Comparison of ENCODE assay signal across 8 mouse cellular contexts in genomic region chr4:70311530-70311929, GRCm38 (mm10).
DNase-seq lines count a peak whose midpoint lies in the region; ATAC-seq lines count a peak whose summit lies in the region.

No protein-coding gene starts in this region.

- peak overlapping the region; percentile 31; the same call in 1 of the 2 replicates for H3K27ac ChIP-seq in forebrain, embryonic 13.5 days
- no peak overlapping the region for H3K27ac ChIP-seq in forebrain, embryonic 11.5 days (ENCODE audit: low read depth, low read length)

- no peak overlapping the region for H3K9ac ChIP-seq in forebrain, embryonic 13.5 days
- H3K9ac ChIP-seq in forebrain, embryonic 11.5 days (ENCODE audit: low read length), result no peak overlapping the region

- H3K4me1 ChIP-seq in forebrain, embryonic 13.5 days, result peaks cover 4% of the 10 kb centered on the region
- no peaks in the 10 kb centered on the region for H3K4me1 ChIP-seq in forebrain, embryonic 11.5 days (replicated peaks; ENCODE audit: control insufficient read depth, insufficient read depth, low read length)

- WGBS in forebrain, embryonic 13.5 days, result 72% methylated on average over 5 of the region's 5 CpGs
- 95% methylated on average over 5 of the region's 5 CpGs for WGBS in forebrain, embryonic 11.5 days

- no peaks in the 10 kb centered on the region for H3K9me3 ChIP-seq in forebrain, embryonic 13.5 days (replicated peaks)
- no peaks in the 10 kb centered on the region for H3K9me3 ChIP-seq in forebrain, embryonic 11.5 days (ENCODE audit: control insufficient read depth, low read length)

- DNase-seq in forebrain, embryonic 11.5 days (ENCODE audit: low spot score), result no peak
- peak; percentile 65 for DNase-seq in adrenal gland, adult 2 months
- DNase-seq in left cerebral cortex, adult 18-20 months (ENCODE audit: low spot score in 2 of 2), result peak; percentile 70 to 76
- peak; percentile 52 for DNase-seq in right cerebral cortex, postnatal 25 days
- DNase-seq in liver, result no peak
- no peak for DNase-seq in embryo, embryonic 11 days

- no peak overlapping the region for H3K4me3 ChIP-seq in forebrain, embryonic 13.5 days
- no peak overlapping the region for H3K4me3 ChIP-seq in forebrain, embryonic 11.5 days (ENCODE audit: low read depth, low read length)

- peak; percentile 81 for ATAC-seq in forebrain, embryonic 13.5 days
- ATAC-seq in forebrain, embryonic 11.5 days (replicated peaks; ENCODE audit: low FRiP score), result no peak
- peak; percentile 80 for ATAC-seq in frontal cortex, adult (ENCODE audit: low TSS enrichment)

- no peaks in the 10 kb centered on the region for H3K27me3 ChIP-seq in forebrain, embryonic 13.5 days
- no peaks in the 10 kb centered on the region for H3K27me3 ChIP-seq in forebrain, embryonic 11.5 days (ENCODE audit: control insufficient read depth, insufficient read depth, low read length)

- peaks cover 25% of the 10 kb centered on the region for H3K36me3 ChIP-seq in forebrain, embryonic 13.5 days (ENCODE audit: poor library complexity, severe bottlenecking)
- no peaks in the 10 kb centered on the region; the same call in 1 of the 2 replicates for H3K36me3 ChIP-seq in forebrain, embryonic 11.5 days (ENCODE audit: control insufficient read depth, insufficient read depth, low read length)

- no peak overlapping the region for H3K4me2 ChIP-seq in forebrain, embryonic 13.5 days
- no peak overlapping the region for H3K4me2 ChIP-seq in forebrain, embryonic 11.5 days (ENCODE audit: low read depth, low read length, severe bottlenecking)

Comparison
In these comparisons a context has a peak if more than half of its experiments do, and no peak if none do; other contexts are left out.
1. DNase-seq: peak in adrenal gland, adult 2 months (single experiment), left cerebral cortex, adult 18-20 months (2 of 2) and right cerebral cortex, postnatal 25 days (single experiment); none in forebrain, embryonic 11.5 days (single experiment), liver (single experiment) and embryo, embryonic 11 days (single experiment).